Mouse (Mus musculus) midbrain, postnatal 0 days (tissue): ENCODE measurements around the gene Endou. TPM values are rescaled to one million over a fixed set of nuclear protein-coding genes. Genes with fewer than 3 reads are reported as not detected.

Experiments
- ATAC-seq: fragments of 200-750 bp; cut with Nextera tagmentation; 2 replicates; pipeline ENCODE4 v1.8.0; 2017; ENCODE audit warnings: moderate number of reproducible peaks, mild to moderate bottlenecking, moderate TSS enrichment, moderate library complexity; ENCODE audit not compliant: low FRiP score
- DNase-seq: peaks from one replicate; pipeline ENCODE4 v3.0.0-alpha.2; 2015; ENCODE audit warnings: low spot score
- H3K27ac ChIP-seq: fragments of 300-500 bp; sonication (generic); 2 replicates; pipeline ENCODE4 v1.5.1; 2014; ENCODE audit warnings: low read depth, mild to moderate bottlenecking, low read length, mixed read lengths
- H3K27me3 ChIP-seq: fragments of 300-500 bp; sonication (generic); 2 replicates; pipeline ENCODE4 v1.6.1; 2014; ENCODE audit warnings: low read length, control low read depth, mixed read lengths; ENCODE audit not compliant: insufficient read depth
- H3K36me3 ChIP-seq: fragments of 300-500 bp; sonication (generic); 2 replicates; pipeline ENCODE4 v1.6.1; 2014; ENCODE audit warnings: low read length, control low read depth, mixed read lengths; ENCODE audit not compliant: insufficient read depth
- H3K4me1 ChIP-seq: fragments of 300-500 bp; sonication (generic); 2 replicates; pipeline ENCODE4 v1.6.1; 2014; ENCODE audit warnings: mild to moderate bottlenecking, control low read depth, antibody characterized with exemption, low read length, mixed read lengths; ENCODE audit not compliant: insufficient read depth
- H3K4me2 ChIP-seq: fragments of 300-500 bp; sonication (generic); 2 replicates; pipeline ENCODE4 v1.6.1; 2014; ENCODE audit warnings: low read depth, mild to moderate bottlenecking, low read length, mixed read lengths; ENCODE audit not compliant: poor library complexity, severe bottlenecking
- H3K4me3 ChIP-seq: fragments of 300-500 bp; sonication (generic); 2 replicates; pipeline ENCODE4 v1.5.1; 2014; ENCODE audit warnings: low read depth, mild to moderate bottlenecking, low read length, moderate library complexity
- H3K9ac ChIP-seq: fragments of 300-500 bp; sonication (generic); replicated peaks from 2 replicates; pipeline ENCODE4 v1.6.1; 2014; ENCODE audit warnings: mild to moderate bottlenecking, low read length, moderate library complexity, mixed read lengths; ENCODE audit not compliant: poor library complexity, severe bottlenecking
- H3K9me3 ChIP-seq: fragments of 300-500 bp; sonication (generic); 2 replicates; pipeline ENCODE4 v1.6.1; 2016; ENCODE audit warnings: low read length, control low read depth
- CTCF ChIP-seq: IDR thresholded peaks from 2 replicates; pipeline ENCODE4 v1.5.1; 2016; ENCODE audit warnings: antibody characterized with exemption, mild to moderate bottlenecking
- WGBS: fragments of 180-500 bp; shearing (Covaris S2); extraction: QIAGEN DNeasy Blood & Tissue Kit; methylation state at CpG from one replicate; pipeline ENCODE4 v1.1.7; 2014; 5-methylcytosine and 5-hydroxymethylcytosine counted together
- polyA plus RNA-seq: library from polyadenylated mRNA; unstranded; fragments of >200 nt; fragmentation: Nextera tagmentation; extraction: Ambion mirVana; gene quantifications from 2 replicates; pipeline ENCODE4 v1.2.1, GENCODE M21; 2015
- total RNA-seq: library from RNA; depleted of rRNA; stranded (reverse); fragments of >200 nt; gene quantifications from 2 replicates; pipeline ENCODE4 v1.2.3, GENCODE M21; 2014

Gene Endou
- total and polyA plus RNA-seq, 2 experiments from 2014 or later = 0.20 to 0.66 TPM

DNA sequence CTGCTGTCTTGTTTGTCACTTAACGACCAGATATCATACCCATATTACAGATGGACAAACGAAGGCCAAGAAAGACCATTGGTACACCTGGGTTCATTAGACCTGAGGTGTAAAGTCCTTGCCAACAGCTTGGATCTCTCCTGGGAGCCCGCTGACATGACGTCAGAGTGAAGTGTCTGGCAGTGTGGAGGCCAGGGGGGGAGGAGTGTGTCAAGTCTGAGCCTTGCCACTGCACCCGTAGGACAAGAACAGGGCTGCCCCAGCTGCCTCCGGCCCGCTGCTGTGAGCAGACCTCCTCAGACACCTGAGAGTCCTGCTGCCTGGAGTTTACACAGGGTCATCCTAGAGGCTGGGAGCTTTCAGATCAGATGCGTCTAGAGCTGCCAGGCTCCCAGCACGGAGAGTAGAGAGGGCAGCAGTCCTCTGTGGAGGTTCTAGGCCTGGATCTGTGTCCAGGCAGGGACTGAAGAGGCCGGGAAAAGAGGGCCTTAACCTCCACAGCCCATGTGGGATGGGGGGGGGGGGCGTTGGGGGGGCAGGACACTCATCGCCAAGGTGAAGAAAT lies 12.9 kb upstream of the Endou start:
- ATAC-seq = no peak
- no peak for TF ChIP-seq CTCF

DNA sequence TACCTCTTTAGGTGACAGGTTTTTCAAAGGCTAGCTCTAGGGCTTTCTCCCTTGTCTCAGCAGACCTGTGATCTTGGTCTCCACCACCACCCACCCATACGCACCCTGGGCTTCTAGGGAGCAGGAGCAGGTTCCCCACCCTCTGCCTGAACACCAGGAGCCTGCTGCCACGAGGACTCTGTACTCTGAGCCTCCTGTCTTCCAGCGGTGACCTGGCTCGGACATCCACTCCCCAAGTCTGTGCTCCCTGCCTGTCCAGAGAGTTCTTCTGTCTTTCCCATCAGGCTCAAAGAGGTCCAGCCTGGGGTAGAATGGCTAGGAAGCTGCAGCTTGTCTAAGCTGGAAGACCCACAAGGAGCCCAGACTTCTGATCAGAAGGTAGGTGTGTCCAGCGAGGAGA lies 12.1 kb upstream of the Endou start:
- ATAC-seq (no peak), DNase-seq (no peak)
- no peak overlapping the region for H3K27ac ChIP-seq
- peaks cover 12% of the 10 kb centered on the region for H3K36me3 ChIP-seq
- no peak for TF ChIP-seq CTCF
- H3K4me2 ChIP-seq = no peak overlapping the region
- H3K9ac ChIP-seq = no peak overlapping the region
- 82% methylated on average over 5 of the region's 5 CpGs for WGBS
- H3K27me3 ChIP-seq = 0 out of 2 replicates have a peak, but pooled peaks cover 4% of the 10 kb centered on the region
- H3K4me3 ChIP-seq = no peak overlapping the region
- H3K9me3 ChIP-seq = no peaks in the 10 kb centered on the region
- H3K4me1 ChIP-seq = no peaks in the 10 kb centered on the region

More for the DNA sequence above, 12.9 kb upstream of the Endou start:
- H3K36me3 ChIP-seq = peaks cover 16% of the 10 kb centered on the region
- H3K4me1 ChIP-seq = no peaks in the 10 kb centered on the region
- no peak for DNase-seq
- H3K27me3 ChIP-seq = 0 out of 2 replicates have a peak, but pooled peaks cover 4% of the 10 kb centered on the region
- H3K4me2 ChIP-seq = no peak overlapping the region
- no peak overlapping the region for H3K9ac ChIP-seq
- no peak overlapping the region for H3K27ac ChIP-seq
- WGBS = 77% methylated on average over 12 of the region's 12 CpGs
- H3K4me3 ChIP-seq = no peak overlapping the region
- H3K9me3 ChIP-seq = no peaks in the 10 kb centered on the region

DNA sequence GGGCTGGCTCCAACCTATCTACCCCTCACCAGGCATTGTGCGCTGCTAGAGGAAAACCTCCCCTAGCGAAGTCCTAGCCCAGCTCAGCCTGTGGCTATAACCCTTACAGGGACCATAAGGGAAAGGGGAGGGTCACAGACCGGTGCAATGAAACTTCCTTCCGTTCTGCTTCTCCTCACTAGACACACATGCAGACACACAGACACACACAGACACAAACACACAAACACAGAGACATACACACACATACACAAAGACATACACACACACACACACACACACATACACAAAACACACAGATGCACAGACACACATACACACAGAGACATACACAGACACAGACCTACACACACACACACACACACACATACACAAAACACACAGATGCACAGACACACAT lies 11.5 kb upstream of the Endou start:
- 34% methylated on average over 4 of the region's 4 CpGs for WGBS
- 0 out of 2 replicates have a peak, but pooled peaks cover 4% of the 10 kb centered on the region for H3K27me3 ChIP-seq
- H3K4me2 ChIP-seq = no peak overlapping the region
- no peaks in the 10 kb centered on the region for H3K9me3 ChIP-seq
- H3K36me3 ChIP-seq = peaks cover 12% of the 10 kb centered on the region
- H3K9ac ChIP-seq = no peak overlapping the region
- H3K4me1 ChIP-seq = no peaks in the 10 kb centered on the region
- no peak overlapping the region for H3K27ac ChIP-seq
- no peak for ATAC-seq
- no peak overlapping the region for H3K4me3 ChIP-seq
- TF ChIP-seq CTCF = no peak
- DNase-seq = no peak

- DNase-seq (no peak), ATAC-seq (no peak)
- no peaks in the 10 kb centered on the region for H3K4me1 ChIP-seq
- 45% methylated on average over 7 of the region's 7 CpGs for WGBS
- H3K36me3 ChIP-seq = peaks cover 12% of the 10 kb centered on the region
- 0 out of 2 replicates have a peak, but pooled peaks cover 4% of the 10 kb centered on the region for H3K27me3 ChIP-seq
- no peak overlapping the region for H3K9ac ChIP-seq
- H3K4me2 ChIP-seq = no peak overlapping the region
- H3K4me3 ChIP-seq = no peak overlapping the region
- H3K9me3 ChIP-seq = no peaks in the 10 kb centered on the region
- TF ChIP-seq CTCF = no peak
- no peak overlapping the region for H3K27ac ChIP-seq
Observed at GRCm38 (mm10) chr15:97742074-97742473, 10.9 kb upstream of the Endou start.

DNA sequence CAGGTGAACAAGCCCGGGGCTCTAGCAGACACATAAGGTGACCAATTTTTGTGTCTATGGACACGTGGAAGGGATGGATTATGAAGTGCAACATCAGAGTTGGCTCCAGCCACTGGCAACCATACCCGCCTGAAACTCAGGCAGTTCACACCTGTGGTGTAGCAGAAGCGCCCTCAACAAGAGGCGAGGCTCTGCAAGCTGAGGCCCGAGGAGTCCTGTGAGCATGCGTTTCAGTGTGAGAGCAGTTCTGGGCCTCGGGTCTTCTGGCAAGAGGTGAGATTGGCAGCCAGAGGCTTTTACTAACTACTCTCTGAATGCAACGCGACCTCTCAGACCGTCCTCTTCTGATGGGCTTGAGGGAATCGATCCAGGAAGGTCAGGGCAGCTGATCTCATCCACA lies 10.5 kb upstream of the Endou start:
- TF ChIP-seq CTCF = no peak
- peaks cover 8% of the 10 kb centered on the region for H3K36me3 ChIP-seq
- no peak for ATAC-seq
- no peak overlapping the region for H3K4me2 ChIP-seq
- H3K4me3 ChIP-seq = no peak overlapping the region
- H3K27ac ChIP-seq = no peak overlapping the region
- H3K9ac ChIP-seq = no peak overlapping the region
- 81% methylated on average over 12 of the region's 12 CpGs for WGBS
- H3K27me3 ChIP-seq = 0 out of 2 replicates have a peak, but pooled peaks cover 4% of the 10 kb centered on the region
- no peak for DNase-seq
- no peaks in the 10 kb centered on the region for H3K4me1 ChIP-seq
- no peaks in the 10 kb centered on the region for H3K9me3 ChIP-seq

GRCm38 (mm10) chr15:97740283-97740732 lies 9.2 kb upstream of the Endou start:
- Histone ChIP-seq H3K9ac (no peak overlapping the region), H3K9me3 (no peaks in the 10 kb centered on the region), H3K27me3 (no peaks in the 10 kb centered on the region), H3K4me1 (no peaks in the 10 kb centered on the region), H3K36me3 (peaks cover 6% of the 10 kb centered on the region; the same call in 1 of the 2 replicates), H3K27ac (no peak overlapping the region), H3K4me2 (no peak overlapping the region), H3K4me3 (no peak overlapping the region)
- DNase-seq = no peak
- WGBS = 82% methylated on average over 9 of the region's 9 CpGs
- ATAC-seq = no peak
- no peak for TF ChIP-seq CTCF
